Mouse (Mus musculus): ENCODE data around the gene Ugt1a5. TPM values are rescaled to one million over a fixed set of nuclear protein-coding genes. Genes with fewer than 3 reads are reported as not detected.

Gene Ugt1a5
- total RNA-seq, 2 experiments from 2014 or later, result 0.12 to 0.20 TPM

DNA sequence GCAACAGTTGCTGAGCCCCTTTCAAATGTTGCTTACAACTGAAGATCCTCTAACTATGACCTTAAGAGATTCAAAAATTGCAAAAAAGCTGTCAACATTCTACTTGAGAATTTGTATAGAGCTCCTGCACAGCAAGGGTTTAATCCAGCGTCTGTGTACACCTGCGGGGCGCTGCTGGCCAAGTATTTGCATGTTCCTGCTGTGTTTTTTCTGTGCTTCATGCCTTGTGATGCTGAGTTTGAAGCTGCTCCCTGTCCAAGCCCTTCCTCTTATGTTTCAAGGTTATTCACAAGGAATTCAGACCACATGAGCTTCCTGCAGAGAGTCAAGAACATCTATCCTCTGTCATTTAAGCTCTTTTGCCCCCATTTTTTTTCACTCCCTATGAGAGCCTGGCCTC, 26.3 kb downstream of the Ugt1a5 start:
- no peak for DNase-seq
- intact Hi-C loops (cut with DNase I), result no loop called here

DNA sequence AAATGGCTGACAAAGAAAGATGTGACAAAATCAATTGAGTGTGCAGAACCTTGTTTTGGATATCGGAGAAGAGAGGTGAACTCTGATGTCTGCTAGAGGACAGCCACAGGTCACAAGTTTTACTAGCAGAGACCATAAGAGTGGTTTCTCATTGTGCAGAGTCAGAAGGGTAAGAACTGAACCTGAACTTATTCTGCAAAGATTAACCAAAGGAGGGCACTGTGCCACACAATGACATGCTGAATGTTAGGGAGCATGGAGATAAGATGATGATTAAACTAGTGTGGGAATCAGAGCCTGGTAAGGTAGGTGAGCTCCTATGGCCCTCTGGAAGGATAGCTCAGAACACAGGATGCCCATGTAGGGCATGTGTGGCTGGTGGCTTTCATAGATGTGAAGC, 29.9 kb downstream of the Ugt1a5 start:
- no peak for DNase-seq
- intact Hi-C loops (cut with DNase I), result no loop called here

DNA sequence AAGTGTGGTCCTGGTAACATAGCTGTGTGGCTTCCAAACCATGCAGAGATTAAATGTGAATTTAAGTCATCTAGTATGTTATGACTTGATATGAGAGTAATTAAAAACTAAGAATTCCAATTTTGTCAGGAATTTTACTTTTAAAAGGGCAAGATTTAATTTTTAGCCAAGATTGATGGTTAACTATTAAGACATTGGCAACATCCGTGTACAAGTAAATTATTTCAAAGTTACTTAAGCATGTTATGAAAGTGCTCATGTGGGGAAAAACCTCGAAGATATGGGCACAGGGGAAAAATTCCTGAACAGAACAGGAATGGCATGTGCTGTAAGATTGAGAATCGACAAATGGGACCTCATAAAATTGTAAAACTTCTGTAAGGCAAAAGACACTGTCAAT, 31.6 kb downstream of the Ugt1a5 start:
- intact Hi-C loops (cut with DNase I), result no loop called here

DNA sequence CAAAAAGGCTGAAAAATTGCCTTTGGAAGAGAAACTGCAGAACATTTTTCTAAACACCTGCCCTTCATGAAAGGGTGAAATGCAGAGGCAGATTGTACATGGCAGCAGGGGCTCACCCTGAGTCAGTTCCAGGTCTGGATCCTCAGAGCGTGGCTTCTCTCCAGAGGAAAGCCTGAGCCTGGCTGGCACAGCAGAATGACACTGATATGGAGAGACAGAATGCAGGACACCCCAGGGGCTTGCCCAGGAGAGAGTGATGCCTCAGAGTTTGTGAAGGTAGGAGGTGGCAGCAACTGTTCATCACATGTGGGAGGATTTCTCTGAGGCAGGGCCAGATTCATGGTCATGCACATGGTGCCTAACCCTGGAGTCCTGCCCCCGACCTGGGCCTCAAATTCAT, 34.2 kb downstream of the Ugt1a5 start:
- no peak for DNase-seq
- intact Hi-C loops (cut with DNase I), result no loop called here

More for the DNA sequence above, 31.6 kb downstream of the Ugt1a5 start:
- no peak for DNase-seq

DNA sequence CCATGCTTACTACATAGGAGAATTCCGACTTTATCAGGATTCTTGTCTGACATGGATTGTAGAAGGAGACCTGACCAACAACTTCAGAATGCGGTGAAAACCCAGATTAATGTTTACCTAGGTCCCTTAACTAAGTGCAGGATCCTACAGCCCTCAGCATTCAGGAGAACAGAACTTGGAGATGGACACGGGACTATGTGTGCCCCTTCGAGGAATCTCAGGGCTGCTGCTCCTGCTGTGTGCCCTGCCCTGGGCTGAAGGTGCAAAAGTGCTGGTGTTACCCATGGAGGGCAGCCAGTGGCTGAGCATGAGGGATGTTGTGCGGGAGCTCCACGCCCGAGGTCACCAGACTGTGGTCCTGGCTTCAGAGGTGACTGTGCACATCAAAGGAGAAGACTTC, 34.6 kb downstream of the Ugt1a5 start, which contains the start of gene Ugt1a2:
Gene Ugt1a2, plus strand, starts transcription at position 146 of the 400 bp plus-strand sequence.
- DNase-seq, result no peak
- intact Hi-C loops (cut with DNase I), result no loop called here

DNA sequence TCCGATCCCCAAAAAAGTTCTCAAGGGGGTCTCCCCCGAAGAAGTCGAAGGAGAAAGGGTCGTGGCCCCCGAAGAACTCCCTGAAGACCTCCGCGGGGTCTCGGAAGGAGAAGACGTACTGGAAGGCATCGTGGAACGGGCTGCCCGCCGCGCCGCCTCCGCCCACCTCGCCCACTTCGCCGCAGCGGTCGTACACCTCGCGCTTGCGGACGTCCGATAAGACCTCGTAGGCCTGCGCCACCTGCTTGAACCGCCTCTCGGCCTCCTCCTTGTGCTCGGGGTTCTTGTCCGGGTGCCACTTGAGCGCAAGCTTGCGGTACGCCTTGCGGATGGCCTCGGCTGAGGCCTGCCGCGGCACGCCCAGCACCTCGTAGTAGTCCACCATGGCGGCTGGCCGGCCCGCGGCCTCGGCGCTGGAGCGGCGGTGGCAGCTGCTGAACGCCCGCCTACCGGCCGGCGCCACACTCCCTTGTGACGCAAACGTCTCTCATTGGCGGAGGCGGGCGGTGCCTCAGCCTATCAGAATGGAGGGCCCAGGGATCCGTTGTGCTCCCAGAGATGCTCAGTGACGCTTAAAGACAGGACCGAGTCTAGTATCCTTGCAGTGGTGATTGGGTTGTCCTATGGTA, 39.6 kb downstream of the Ugt1a5 start, which contains the start of gene Dnajb3:
Gene Dnajb3, minus strand, starts transcription at position 489 of the 629 bp plus-strand sequence.
- DNase-seq, result peak; percentile 77 to 80

DNA sequence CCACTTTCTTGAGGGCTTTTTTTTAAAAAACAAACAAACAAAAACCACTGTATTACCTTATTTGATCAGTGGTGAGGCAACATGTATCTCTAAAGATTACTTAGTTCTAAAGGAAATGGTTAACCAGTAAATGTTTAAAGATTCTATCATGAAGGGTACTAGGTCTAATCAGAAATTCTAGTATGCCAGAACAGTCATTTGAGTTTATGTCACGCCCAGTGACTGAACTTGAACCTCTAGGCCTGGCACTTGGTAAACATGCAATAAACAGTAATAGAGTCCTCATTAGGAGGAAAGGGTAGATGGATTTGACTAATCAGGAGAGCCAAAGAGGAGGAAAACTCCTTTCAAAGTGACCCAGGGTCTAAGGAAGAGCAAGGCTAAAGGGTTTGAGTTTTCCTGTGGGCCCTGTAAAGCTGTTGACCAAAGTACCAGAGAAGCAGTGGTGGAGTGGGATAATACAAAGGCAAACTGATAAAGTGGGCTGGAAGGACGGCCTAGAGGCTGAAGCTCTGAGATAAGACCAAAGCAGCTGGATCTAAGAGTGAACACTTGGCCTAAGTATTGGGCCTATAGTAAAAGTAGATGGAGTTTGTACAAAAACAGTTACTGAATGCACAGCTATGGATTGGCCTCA, 41.1 kb downstream of the Ugt1a5 start:
- intact Hi-C loops (cut with DNase I), result no loop called here
- DNase-seq, result no peak

More for the DNA sequence above, 39.6 kb downstream of the Ugt1a5 start, which contains the start of gene Dnajb3:
- intact Hi-C loops (cut with DNase I), result no loop called here

DNA sequence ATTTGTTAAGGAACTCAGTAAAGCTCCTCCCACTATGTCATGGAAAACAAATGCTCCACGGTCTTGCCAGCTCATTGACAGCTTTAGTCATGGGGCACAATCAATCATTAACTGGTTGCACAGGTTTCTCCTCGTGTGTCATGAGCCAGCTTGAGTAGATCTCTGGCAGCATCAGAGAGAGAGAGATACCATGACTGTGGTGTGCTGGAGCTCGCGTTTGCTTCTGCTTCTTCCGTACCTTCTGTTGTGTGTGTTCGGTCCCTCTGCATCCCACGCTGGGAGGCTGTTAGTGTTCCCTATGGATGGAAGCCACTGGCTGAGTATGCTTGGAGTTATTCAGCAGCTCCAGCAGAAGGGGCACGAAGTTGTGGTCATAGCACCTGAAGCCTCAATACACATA, 46.0 kb downstream of the Ugt1a5 start, which contains the start of gene Ugt1a1:
Gene Ugt1a1, plus strand, starts transcription at position 148 of the 400 bp plus-strand sequence.
- DNase-seq, result no peak
- intact Hi-C loops (cut with DNase I), result no loop called here

DNA sequence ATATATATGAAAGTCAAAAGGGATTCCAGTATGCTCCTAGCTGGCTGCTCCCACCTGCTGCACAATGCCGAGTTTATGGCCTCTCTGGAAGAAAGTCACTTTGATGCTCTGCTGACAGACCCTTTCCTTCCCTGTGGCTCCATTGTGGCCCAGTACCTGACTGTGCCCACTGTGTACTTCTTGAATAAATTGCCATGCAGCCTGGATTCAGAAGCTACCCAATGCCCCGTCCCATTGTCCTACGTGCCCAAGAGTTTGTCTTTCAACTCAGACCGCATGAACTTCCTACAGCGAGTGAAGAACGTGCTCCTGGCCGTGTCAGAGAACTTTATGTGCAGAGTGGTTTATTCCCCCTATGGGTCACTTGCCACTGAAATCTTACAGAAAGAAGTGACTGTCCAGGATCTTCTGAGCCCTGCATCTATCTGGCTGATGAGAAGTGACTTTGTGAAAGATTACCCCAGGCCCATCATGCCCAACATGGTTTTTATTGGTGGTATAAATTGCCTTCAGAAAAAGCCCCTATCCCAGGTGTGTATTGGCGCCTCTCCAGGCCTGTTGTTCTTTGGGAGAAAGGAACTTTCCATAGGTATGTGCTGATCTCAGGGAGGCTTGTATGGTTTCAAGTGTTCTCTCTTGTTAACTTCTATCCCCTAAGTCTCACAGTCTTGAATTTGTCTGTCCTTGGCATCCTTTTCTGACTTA, 46.7 kb downstream of the Ugt1a5 start:
- DNase-seq, result peak; percentile 0 to 6
- intact Hi-C loops (cut with DNase I), result no loop called here

DNA sequence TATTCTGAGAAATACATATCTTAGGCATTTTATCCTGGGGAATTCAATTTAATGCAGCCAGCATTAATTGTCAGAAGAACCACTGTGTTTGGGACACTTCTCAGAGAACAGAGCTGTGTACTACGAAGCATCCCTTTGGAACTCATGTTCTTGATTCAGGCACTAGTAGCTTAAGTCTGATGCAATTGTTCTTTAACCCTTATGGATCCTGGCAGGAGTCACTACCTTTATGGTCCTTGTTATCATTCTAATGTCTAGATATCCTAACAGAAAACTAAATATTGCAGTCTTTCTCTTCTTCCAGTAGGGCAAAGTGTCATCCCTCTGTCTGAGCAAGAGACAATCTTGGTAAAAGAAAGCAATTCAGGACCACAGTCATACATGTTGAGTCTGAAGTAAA, 47.2 kb downstream of the Ugt1a5 start:
- DNase-seq, result peak in 1 of 2 experiments; percentile 0
- intact Hi-C loops (cut with DNase I), result no loop called here

DNA sequence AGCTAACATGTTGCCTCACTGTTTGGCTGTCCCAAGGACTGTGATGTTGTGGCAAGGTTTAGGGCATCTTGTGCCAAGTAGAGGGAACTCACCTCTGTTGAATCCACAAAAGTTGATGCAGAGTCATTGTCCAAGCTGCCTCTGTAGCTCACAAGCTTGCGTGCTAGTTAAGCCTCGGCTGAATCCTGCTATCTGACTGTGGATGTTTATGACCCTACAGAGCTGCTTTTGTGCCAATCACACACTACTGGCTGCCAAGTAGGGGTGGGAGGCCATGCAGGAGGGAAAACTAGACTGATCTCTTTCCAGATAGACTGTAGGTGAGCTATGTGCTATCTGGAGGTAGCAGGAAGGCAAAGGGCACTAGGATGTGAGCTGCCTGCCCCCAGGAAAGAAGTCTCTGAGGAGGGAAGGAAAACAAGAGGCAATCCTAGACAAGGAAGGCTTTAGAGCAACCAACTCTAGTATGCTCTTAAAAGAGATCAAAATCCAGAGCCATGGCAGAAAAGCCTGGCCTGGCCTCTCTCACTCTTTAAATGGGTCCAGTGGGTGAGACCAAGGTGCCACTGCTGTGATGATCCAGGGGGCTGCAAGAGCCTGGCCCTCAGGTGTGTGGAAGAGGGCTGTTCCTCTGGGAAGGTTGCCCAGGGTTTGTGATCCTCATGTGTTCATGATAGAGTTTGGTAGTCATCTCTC, 48.1 kb downstream of the Ugt1a5 start:
- intact Hi-C loops (cut with DNase I), result no loop called here
- peak; percentile 2 to 6 for DNase-seq

DNA sequence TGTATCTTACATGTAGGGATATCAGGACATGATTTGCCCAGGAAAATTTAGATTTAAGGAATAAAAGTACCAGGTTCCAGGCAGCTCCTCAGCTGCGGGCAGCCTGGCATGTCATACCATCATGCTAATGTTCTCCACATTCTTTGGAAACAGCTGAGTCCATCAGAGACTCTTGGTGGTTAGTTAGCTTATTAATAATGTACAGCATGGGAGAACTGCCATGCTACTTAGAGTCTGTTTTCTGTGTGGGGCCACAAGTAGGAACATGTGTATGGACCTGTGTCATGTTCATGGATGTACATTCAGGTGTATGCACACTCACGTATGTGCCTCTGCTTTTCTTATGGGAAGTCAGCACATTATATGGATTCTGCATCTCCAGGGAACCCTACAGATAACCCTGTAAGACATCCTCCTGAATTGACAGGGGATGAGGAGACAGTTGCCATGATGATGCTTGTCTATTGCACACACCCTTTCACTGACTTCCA, 48.7 kb downstream of the Ugt1a5 start:
- intact Hi-C loops (cut with DNase I), result no loop called here

DNA sequence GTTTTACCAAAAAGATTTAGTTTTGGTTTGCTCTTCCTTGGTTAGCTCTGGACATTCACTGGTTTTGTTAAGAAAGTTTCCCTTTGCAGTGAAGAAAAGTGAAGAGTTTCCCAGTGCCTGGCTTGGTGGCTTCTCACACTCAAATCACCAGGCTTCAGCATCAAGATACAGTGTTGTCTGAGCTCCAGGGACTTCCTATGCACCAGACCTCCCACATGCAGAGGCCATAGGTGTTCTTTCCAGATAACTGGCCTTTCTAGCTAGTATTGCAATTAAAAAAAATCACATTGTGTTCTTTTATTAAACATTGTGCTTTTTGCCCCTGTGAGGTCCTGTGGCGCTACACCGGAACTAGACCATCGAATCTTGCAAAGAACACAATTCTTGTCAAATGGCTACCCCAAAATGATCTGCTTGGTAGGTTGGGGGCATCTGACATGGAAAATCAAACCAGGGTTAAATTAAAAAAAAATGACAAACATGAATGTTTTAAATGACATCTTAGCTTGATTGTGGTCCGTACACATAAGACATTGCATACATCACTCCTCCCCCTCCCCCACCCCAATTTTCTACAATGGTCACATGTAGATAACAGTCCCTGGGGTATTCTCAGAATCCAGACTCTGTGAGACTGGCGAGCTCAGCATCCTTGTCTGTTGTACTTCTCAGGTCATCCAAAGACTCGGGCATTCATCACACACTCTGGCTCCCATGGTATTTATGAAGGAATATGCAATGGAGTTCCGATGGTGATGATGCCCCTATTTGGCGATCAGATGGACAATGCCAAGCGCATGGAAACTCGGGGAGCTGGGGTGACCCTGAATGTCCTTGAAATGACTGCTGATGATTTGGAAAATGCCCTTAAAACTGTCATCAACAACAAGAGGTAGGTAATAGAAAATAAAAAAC, 49.9 kb downstream of the Ugt1a5 start:
- intact Hi-C loops (cut with DNase I), result no loop called here
- peak; percentile 1 to 5 for DNase-seq

More for the DNA sequence above, 48.7 kb downstream of the Ugt1a5 start:
- peak in 1 of 2 experiments; percentile 3 for DNase-seq

DNA sequence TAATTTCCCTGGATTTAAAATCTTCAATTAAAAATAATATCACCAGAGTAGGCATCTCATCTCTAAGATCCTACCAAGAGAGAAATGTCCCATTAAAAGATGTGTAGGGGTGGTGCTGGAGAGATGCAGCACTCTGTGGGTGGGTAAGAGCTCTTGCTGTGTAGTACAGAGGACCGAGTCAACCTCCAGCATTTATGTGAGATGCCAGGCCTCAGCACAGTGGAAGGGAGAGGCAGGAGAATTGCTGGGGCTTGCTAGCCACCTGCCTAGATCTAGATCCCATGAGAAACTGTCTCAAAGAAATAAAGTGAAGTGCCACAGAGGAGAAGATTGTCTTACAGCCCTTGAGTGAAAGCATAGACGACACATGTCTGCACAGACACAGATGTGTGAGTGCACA, 50.7 kb downstream of the Ugt1a5 start:
- DNase-seq, result peak in 1 of 2 experiments; percentile 0
- intact Hi-C loops (cut with DNase I), result no loop called here

DNA sequence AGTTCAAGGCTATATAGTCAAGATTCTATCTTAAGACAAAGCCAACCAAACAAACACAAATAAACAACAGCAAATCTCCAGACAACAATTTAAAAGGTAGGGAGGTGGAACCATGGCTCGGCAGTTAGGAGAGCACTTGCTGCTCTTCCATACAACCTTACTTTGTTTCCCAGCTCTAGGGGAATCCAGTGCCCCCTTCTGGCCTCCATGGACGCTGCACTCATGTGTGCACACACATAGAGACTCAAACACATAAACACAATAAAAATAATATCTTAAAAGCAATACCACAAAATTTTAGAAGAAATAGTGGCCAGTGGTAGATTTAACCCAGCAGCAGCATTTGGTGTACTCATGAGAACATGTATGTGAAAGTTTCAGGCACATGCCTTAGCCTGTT, 51.3 kb downstream of the Ugt1a5 start:
- DNase-seq, result peak in 1 of 2 experiments; percentile 7
- intact Hi-C loops (cut with DNase I), result no loop called here

DNA sequence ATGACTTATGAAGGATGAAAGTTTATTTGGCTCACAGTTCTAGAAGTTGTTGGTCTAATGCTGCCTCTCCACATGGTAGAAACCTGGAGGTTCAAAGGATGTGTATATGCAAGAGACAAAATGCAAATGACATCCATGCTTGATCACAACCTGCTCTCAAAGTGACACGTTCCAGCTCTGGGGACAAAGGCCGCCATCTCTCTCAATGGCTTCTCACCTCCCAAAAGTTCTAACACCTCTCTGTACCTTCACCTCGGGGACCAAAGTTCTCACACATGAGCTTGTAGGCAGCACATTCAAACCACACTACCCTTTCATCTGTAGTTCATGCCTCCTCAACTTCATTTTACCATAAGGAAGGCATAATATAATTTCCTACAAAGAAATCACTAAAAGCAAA, 51.8 kb downstream of the Ugt1a5 start:
- intact Hi-C loops (cut with DNase I), result no loop called here

DNA sequence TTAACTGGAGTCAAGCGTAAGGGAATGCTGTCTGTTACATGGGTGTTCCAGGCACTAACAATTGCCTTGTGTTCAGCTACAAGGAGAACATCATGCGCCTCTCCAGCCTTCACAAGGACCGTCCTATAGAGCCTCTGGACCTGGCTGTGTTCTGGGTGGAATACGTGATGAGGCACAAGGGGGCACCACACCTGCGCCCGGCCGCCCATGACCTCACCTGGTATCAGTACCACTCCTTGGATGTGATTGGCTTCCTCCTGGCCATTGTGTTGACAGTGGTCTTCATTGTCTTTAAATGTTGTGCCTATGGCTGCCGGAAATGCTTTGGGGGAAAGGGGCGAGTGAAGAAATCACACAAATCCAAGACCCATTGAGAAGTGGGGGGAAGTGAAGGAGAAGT, 52.2 kb downstream of the Ugt1a5 start:
- peak in 1 of 2 experiments; percentile 2 for DNase-seq
- intact Hi-C loops (cut with DNase I), result no loop called here

More for the DNA sequence above, 51.8 kb downstream of the Ugt1a5 start:
- DNase-seq, result peak in 1 of 2 experiments; percentile 2

DNA sequence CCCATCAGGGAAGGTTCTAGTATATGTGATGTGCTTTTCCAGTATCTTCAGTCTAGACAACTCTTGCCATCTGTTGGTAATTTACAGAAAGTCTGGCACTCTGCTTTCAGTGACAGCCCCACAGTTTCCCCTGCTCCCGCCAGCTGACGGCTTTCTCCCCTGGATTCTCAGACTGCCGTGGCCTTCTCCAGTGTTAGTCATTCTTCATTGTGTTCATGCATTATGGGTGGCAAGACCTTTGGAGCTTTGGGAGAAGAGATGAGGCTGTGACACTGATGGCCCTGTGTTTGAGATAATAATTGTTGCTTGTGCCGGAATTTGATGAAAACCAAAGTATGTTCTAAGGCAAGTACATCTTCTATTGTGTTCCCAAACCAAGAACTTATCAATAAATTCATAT, 52.8 kb downstream of the Ugt1a5 start:
- DNase-seq, result peak in 1 of 2 experiments; percentile 0
- intact Hi-C loops (cut with DNase I), result no loop called here

DNA sequence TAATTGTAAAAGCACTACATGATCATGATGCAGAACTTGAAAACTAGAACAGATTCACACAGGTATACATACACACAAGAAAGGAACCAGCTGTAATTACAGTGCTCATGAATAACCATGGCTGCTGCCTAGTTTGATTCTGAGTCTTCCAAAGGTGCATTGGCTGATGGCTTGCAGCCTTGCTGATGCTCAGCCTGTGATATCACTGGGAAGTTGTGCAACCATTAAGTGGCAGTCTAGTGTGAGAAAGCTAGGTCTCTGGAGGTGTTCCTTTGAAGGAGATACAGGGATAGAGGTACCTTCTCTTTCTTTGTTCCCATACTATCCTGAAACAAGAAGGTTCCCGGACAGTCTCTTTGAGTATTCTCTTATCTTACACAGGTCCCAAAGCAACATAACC, 53.2 kb downstream of the Ugt1a5 start:
- intact Hi-C loops (cut with DNase I), result no loop called here
- DNase-seq, result peak; percentile 5

DNA sequence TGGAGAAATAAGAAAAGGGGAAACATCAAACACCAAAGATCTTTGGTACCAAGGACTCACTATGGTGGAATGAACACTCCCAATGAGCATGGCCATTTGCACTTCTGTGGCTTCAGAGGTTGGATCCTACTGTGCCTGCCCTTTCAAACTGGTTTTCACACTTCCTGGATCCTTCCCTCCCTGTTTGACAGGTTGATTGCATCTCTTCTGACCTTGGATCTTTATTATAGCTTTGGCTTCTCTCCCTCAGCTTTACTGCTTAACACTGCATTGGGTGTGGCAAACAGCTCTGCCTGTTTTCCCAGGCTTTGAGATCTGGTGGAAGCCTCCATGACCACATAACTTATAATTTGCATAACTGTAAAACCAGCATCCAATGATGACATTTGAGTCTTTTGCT, 54.5 kb downstream of the Ugt1a5 start:
- intact Hi-C loops (cut with DNase I), result no loop called here
- DNase-seq, result peak; percentile 3 to 11
